Mouse (Mus musculus) midbrain, embryonic 10.5 days (tissue): Measurements from ENCODE around the gene Acss2. TPM values are rescaled to one million over a fixed set of nuclear protein-coding genes. Genes with fewer than 3 reads are reported as not detected.

Experiments used
- DNase-seq: peaks from one replicate; pipeline ENCODE4 v3.0.0-alpha.2; 2017; ENCODE audit warnings: low spot score
- H3K27ac ChIP-seq: fragments of 300-500 bp; sonication (generic); replicated peaks from 2 replicates; pipeline ENCODE4 v1.5.1; 2016; ENCODE audit warnings: mild to moderate bottlenecking
- H3K27me3 ChIP-seq: fragments of 300-500 bp; sonication (generic); 2 replicates; pipeline ENCODE4 v1.6.1; 2016; ENCODE audit warnings: low read depth, mild to moderate bottlenecking; ENCODE audit not compliant: poor library complexity, severe bottlenecking
- H3K36me3 ChIP-seq: fragments of 300-500 bp; sonication (generic); 2 replicates; pipeline ENCODE4 v1.6.1; 2016; ENCODE audit warnings: mild to moderate bottlenecking, moderate library complexity
- H3K4me1 ChIP-seq: fragments of 300-500 bp; sonication (generic); 2 replicates; pipeline ENCODE4 v1.6.1; 2016
- H3K4me3 ChIP-seq: fragments of 300-500 bp; sonication (generic); 2 replicates; pipeline ENCODE4 v1.5.1; 2016; ENCODE audit warnings: mild to moderate bottlenecking, moderate library complexity
- H3K9me3 ChIP-seq: fragments of 300-500 bp; sonication (generic); replicated peaks from 2 replicates; pipeline ENCODE4 v1.6.1; 2016; ENCODE audit warnings: mild to moderate bottlenecking
- WGBS: fragments of 180-500 bp; shearing (Covaris S2); methylation state at CpG from one replicate; pipeline ENCODE4 v1.1.7; 2016; 5-methylcytosine and 5-hydroxymethylcytosine counted together
- polyA plus RNA-seq: library from polyadenylated mRNA; unstranded; fragments of >200 nt; fragmentation: Nextera tagmentation; extraction: Ambion mirVana; gene quantifications from 2 replicates; pipeline ENCODE4 v1.2.1, GENCODE M21; 2016

Gene Acss2
- polyA plus RNA-seq, 1 experiment from 2014 or later, result 15.9 TPM

GRCm38 (mm10) chr2:155552949-155553354, 35.2 kb downstream of the Acss2 start:
- Histone ChIP-seq H3K4me3 (no peak overlapping the region), H3K36me3 (no peaks in the 10 kb centered on the region), H3K9me3 (no peaks in the 10 kb centered on the region), H3K4me1 (0 out of 2 replicates have a peak, but pooled peaks cover 3% of the 10 kb centered on the region), H3K27me3 (no peaks in the 10 kb centered on the region), H3K27ac (no peak overlapping the region)
- no peak for DNase-seq

- WGBS, result 89% methylated on average over 2 of the region's 2 CpGs
- H3K4me1 ChIP-seq, result 0 out of 2 replicates have a peak, but pooled peaks cover 3% of the 10 kb centered on the region
- no peak for DNase-seq
- H3K9me3 ChIP-seq, result no peaks in the 10 kb centered on the region
- H3K4me3 ChIP-seq, result no peak overlapping the region
- 0 out of 2 replicates have a peak, but pooled peaks cover 4% of the 10 kb centered on the region for H3K36me3 ChIP-seq
- no peak overlapping the region for H3K27ac ChIP-seq
- no peaks in the 10 kb centered on the region for H3K27me3 ChIP-seq
Observed at GRCm38 (mm10) chr2:155554426-155554985, 36.8 kb downstream of the Acss2 start.

GRCm38 (mm10) chr2:155562209-155562608, 44.5 kb downstream of the Acss2 start:
- peaks cover 24% of the 10 kb centered on the region for H3K36me3 ChIP-seq
- H3K4me1 ChIP-seq, result no peaks in the 10 kb centered on the region
- no peaks in the 10 kb centered on the region for H3K9me3 ChIP-seq
- no peak overlapping the region for H3K27ac ChIP-seq
- H3K27me3 ChIP-seq, result no peaks in the 10 kb centered on the region
- no peak for DNase-seq
- no peak overlapping the region for H3K4me3 ChIP-seq
- 69% methylated on average over 1 of the region's 1 CpGs for WGBS

DNA sequence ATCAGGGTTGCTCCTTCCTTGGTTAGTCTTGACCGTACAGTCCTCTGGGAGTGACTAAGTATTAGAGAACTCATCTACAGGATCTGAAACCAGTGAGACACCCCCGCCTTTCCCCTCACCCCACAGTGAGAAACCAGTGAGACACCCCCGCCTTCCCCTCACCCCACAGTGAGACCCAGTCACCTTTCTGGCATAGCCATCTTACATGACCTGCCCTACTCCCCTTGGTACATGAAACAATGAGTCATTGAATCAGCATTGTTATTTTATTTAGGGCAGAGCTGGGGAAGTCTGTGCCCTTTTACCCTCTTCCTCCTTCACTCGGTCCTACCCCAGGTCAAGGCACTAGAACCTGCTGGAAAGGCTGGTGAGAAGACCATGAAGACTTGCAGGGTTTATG, 45.2 kb downstream of the Acss2 start:
- Histone ChIP-seq H3K4me3 (no peak overlapping the region), H3K27me3 (no peaks in the 10 kb centered on the region), H3K4me1 (no peaks in the 10 kb centered on the region), H3K27ac (no peak overlapping the region), H3K9me3 (no peaks in the 10 kb centered on the region), H3K36me3 (peaks cover 26% of the 10 kb centered on the region)
- DNase-seq, result no peak
- WGBS, result 90% methylated on average over 4 of the region's 4 CpGs

DNA sequence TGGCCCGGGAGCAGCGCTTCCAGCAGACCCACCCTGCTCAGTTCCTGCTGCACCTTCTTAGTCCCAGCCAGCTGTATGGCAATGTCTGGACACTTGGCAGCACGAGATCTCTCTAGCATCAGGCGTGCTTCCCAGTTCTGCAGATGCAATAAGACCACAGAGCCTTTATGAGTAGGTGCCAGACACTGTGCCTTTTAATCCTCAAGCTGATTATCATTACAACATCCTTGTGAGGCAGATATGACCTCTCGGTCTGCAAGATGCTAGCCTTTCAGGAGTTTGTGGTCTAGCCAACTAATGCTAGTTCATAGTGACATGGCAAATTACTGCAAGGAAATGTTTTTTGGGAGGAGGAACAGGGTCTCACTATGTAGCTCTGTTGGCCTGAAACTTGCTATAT, 50.0 kb downstream of the Acss2 start:
- peaks cover 11% of the 10 kb centered on the region for H3K4me1 ChIP-seq
- no peaks in the 10 kb centered on the region for H3K9me3 ChIP-seq
- H3K4me3 ChIP-seq, result no peak overlapping the region
- H3K27me3 ChIP-seq, result no peaks in the 10 kb centered on the region
- DNase-seq, result no peak
- peaks cover 19% of the 10 kb centered on the region for H3K36me3 ChIP-seq
- no peak overlapping the region for H3K27ac ChIP-seq
- 86% methylated on average over 5 of the region's 5 CpGs for WGBS

GRCm38 (mm10) chr2:155569223-155569807, 51.6 kb downstream of the Acss2 start:
- peaks cover 12% of the 10 kb centered on the region for H3K36me3 ChIP-seq
- H3K9me3 ChIP-seq, result no peaks in the 10 kb centered on the region
- 22% methylated on average over 3 of the region's 3 CpGs for WGBS
- peaks cover 11% of the 10 kb centered on the region for H3K4me1 ChIP-seq
- no peak overlapping the region for H3K27ac ChIP-seq
- H3K27me3 ChIP-seq, result no peaks in the 10 kb centered on the region
- no peak overlapping the region for H3K4me3 ChIP-seq
- DNase-seq, result no peak

GRCm38 (mm10) chr2:155573001-155573400, 55.3 kb downstream of the Acss2 start:
- no peak for DNase-seq
- 87% methylated on average over 9 of the region's 9 CpGs for WGBS
- Histone ChIP-seq H3K36me3 (peaks cover 8% of the 10 kb centered on the region), H3K27me3 (no peaks in the 10 kb centered on the region), H3K9me3 (no peaks in the 10 kb centered on the region), H3K4me3 (no peak overlapping the region), H3K4me1 (peaks cover 11% of the 10 kb centered on the region), H3K27ac (no peak overlapping the region)

GRCm38 (mm10) chr2:155573996-155574395, 56.2 kb downstream of the Acss2 start:
- no peaks in the 10 kb centered on the region for H3K9me3 ChIP-seq
- WGBS, result 89% methylated on average over 7 of the region's 7 CpGs
- H3K36me3 ChIP-seq, result peaks cover 8% of the 10 kb centered on the region

DNA sequence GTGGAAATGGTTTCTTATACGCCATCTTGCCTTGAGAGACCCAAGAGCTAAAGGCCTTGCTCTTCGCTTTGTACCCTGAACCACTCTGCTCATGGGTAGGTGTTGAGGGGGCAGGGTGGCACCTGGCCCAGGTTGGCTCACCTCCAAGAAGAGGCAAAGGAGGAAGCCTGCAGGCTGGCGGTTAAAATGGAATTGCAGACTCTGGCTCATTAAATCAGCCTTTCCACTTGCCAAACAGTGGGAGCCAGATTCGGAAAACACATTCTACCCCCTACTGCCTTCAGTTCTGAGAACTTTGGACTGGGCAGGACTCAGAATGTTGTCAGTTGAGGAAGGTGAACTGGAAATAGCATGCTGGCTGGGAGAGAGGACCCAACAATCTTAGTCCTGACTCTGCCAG, 57.0 kb downstream of the Acss2 start:
- Histone ChIP-seq H3K4me1 (peaks cover 4% of the 10 kb centered on the region), H3K36me3 (peaks cover 8% of the 10 kb centered on the region), H3K4me3 (no peak overlapping the region), H3K27ac (no peak overlapping the region), H3K27me3 (no peaks in the 10 kb centered on the region), H3K9me3 (no peaks in the 10 kb centered on the region)
- WGBS, result 91% methylated on average over 4 of the region's 4 CpGs
- DNase-seq, result no peak

More at GRCm38 (mm10) chr2:155573996-155574395, 56.2 kb downstream of the Acss2 start:
- H3K27me3 ChIP-seq, result no peaks in the 10 kb centered on the region
- peaks cover 11% of the 10 kb centered on the region for H3K4me1 ChIP-seq
- H3K27ac ChIP-seq, result no peak overlapping the region
- DNase-seq, result no peak
- H3K4me3 ChIP-seq, result no peak overlapping the region

GRCm38 (mm10) chr2:155576656-155577055, 58.9 kb downstream of the Acss2 start:
- H3K27ac ChIP-seq, result no peak overlapping the region
- no peaks in the 10 kb centered on the region for H3K4me1 ChIP-seq
- H3K9me3 ChIP-seq, result no peaks in the 10 kb centered on the region
- H3K4me3 ChIP-seq, result no peak overlapping the region
- peaks cover 8% of the 10 kb centered on the region for H3K36me3 ChIP-seq
- 84% methylated on average over 9 of the region's 9 CpGs for WGBS
- H3K27me3 ChIP-seq, result no peaks in the 10 kb centered on the region
- no peak for DNase-seq

DNA sequence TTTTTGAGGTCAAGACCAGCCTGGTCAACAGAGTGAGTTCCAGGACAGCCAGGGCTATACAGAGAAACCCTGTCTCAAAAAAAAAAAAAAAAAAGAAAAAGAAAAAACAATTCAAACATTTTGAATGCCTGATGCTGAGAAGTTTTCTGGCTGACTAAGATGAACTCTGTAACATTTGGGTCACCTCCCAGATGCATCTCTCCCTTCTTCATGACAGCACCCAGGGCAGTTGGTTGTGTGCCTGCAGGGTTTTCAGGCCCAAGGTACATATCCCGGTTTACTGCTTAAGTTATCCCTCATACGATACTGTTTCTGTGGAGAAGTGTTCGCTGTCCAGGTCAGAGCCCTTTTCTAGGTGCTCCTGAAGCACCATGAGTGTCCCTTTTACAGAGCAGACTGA, 62.6 kb downstream of the Acss2 start:
- 92% methylated on average over 3 of the region's 3 CpGs for WGBS
- no peak for DNase-seq

DNA sequence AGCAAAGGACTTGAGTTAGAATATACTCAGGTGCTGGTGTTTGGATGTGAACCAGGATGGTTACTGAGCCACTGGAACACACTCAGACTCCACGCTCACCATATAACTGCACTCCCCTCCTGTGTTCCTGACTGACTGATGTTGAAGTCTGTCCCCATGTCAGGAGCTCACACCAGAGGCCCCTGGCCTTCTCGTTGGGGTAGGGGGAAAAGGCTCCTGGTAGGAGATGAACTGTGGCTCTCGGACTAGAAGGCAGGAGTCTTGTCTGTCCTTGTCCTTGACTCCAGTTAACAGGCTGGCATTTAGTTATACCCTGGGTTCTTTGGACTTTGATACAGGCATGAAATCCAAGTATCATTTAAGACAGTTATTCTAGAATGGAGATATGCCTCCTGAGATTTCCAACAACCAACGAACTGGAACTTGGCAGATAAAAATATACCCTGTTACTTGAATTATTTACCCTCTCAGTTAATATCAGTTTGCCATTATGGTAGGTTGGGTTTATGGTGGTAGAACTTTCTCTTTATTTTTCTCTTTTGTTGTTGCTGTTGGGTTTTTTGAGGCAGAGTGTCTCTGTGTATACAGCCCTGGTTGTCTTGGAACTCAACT, 64.7 kb downstream of the Acss2 start:
- Histone ChIP-seq H3K4me1 (peaks cover 16% of the 10 kb centered on the region), H3K36me3 (no peaks in the 10 kb centered on the region)
- DNase-seq, result no peak

More for the DNA sequence above, 62.6 kb downstream of the Acss2 start:
- H3K4me1 ChIP-seq, result peaks cover 6% of the 10 kb centered on the region
- H3K27ac ChIP-seq, result no peak overlapping the region
- no peaks in the 10 kb centered on the region for H3K9me3 ChIP-seq
- no peaks in the 10 kb centered on the region for H3K27me3 ChIP-seq
- H3K36me3 ChIP-seq, result peaks cover 4% of the 10 kb centered on the region; the same call in 1 of the 2 replicates
- no peak overlapping the region for H3K4me3 ChIP-seq

DNA sequence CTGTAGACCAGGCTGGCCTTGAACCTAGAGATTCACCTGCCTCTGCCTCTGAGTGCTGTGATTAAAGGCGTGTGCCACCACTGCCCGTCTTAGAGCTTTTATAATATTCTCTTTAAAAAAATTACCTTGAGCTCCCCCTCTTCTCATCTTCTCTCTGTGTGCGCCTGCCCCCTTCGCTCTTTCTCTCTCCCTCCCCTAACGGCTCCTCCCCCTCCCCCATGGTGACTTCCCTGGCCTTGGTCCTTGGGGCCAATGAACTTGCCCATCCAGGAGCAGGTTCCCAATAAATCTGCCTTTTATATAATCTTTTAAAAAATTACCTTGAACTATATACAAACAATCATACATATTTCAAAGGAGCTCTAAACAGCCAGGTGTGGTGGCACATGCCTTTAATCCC, 65.2 kb downstream of the Acss2 start:
- H3K4me1 ChIP-seq, result peaks cover 18% of the 10 kb centered on the region
- no peaks in the 10 kb centered on the region for H3K36me3 ChIP-seq
- DNase-seq, result no peak
- H3K27me3 ChIP-seq, result no peaks in the 10 kb centered on the region
- H3K9me3 ChIP-seq, result no peaks in the 10 kb centered on the region
- no peak overlapping the region for H3K4me3 ChIP-seq
- 85% methylated on average over 5 of the region's 5 CpGs for WGBS
- no peak overlapping the region for H3K27ac ChIP-seq

More for the DNA sequence above, 64.7 kb downstream of the Acss2 start:
- H3K27ac ChIP-seq, result no peak overlapping the region
- H3K9me3 ChIP-seq, result no peaks in the 10 kb centered on the region
- 75% methylated on average over 4 of the region's 4 CpGs for WGBS
- no peak overlapping the region for H3K4me3 ChIP-seq
- H3K27me3 ChIP-seq, result no peaks in the 10 kb centered on the region
